Mouse (Mus musculus) brain, embryonic 14.5 days (tissue): ENCODE data around the gene Sdccag8. TPM values are rescaled to one million over a fixed set of nuclear protein-coding genes. Genes with fewer than 3 reads are reported as not detected.

Experiments
- DNase-seq: peaks from one replicate; pipeline ENCODE4 v3.0.0-alpha.2; 2011; ENCODE audit warnings: low read depth
- CTCF ChIP-seq: fragments of 200-500 bp; IDR thresholded peaks from 2 replicates; pipeline ENCODE4 v1.5.1; 2012; ENCODE audit warnings: inconsistent platforms, mild to moderate bottlenecking, moderate library complexity, borderline replicate concordance; ENCODE audit not compliant: insufficient read depth, insufficient read length; ENCODE audit errors: extremely low read depth
- POLR2A ChIP-seq: fragments of 200-500 bp; IDR thresholded peaks from 2 replicates; pipeline ENCODE4 v1.6.1; 2012; ENCODE audit warnings: mild to moderate bottlenecking, inconsistent platforms, borderline replicate concordance; ENCODE audit not compliant: poor library complexity, insufficient read depth, insufficient read length, severe bottlenecking; ENCODE audit errors: extremely low read depth
- polyA plus RNA-seq: library from polyadenylated mRNA; depleted of rRNA; stranded (reverse); fragments of >200 nt; gene quantifications from 2 replicates; pipeline ENCODE4 v1.2.3, GENCODE M21; 2012

The Sdccag8 gene
- polyA plus RNA-seq, 1 experiment, result 11.2 TPM

DNA sequence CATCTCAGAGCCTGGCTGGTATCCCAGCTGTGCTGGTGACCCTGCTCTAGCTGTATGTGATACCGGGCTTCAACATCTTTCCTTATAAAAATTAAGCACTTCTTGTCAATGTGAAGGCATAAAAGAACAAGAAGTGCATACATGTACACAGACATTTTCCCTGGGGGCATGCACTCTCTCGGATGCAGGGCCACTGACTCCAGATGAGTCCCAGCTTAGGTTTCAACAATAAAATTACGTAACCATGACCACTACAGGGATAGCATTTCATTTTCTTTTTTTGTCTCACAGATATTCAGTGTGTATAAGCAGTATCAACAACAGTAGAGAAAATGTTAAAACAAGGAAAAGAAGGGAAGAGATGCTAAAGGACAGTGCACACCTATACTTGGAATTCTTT lies 216.2 kb downstream of the Sdccag8 start:
- DNase-seq, result no peak
- TF ChIP-seq CTCF (no peak), POLR2A (no peak)

DNA sequence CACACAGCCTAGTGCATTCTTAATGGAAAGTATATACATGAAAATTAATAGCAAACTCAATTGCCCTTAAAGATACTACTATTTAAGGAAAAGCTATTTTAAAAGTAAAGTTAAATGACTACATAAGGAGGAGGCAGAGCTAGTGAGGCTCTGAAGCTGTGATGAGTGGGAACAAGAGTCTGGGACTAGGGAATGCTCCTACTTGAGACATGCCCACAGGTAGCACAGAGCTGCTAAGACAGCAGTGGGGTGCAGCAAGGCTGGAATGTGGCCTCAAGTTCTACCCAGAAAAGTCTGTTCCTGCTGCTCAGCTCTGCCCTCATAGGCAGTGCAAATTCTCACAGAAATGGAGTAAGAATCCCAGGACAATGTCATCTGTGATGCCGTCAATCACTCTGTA lies 216.7 kb downstream of the Sdccag8 start:
- no peak for TF ChIP-seq CTCF
- TF ChIP-seq POLR2A, result no peak
- DNase-seq, result no peak

DNA sequence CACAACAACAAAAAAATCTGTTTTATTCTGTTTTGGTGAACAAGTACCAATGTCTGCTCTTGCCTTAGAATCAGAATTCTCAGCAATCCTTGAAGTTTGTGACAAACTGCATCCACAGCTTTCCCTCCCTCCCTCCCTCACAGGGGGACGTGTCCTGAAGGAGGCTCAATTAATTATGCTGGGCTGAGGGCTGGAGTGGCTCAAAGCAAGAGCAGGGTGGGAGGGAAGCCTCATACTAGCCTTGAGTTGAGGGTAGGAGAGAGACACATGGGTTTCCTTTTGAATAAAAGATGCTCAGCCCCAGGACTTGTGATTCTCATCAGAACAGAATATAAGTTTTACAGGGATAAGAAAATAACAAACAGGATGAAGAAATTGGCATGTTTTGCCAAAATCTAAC lies 217.8 kb downstream of the Sdccag8 start:
- TF ChIP-seq CTCF (no peak), POLR2A (no peak)
- DNase-seq, result peak; percentile 51

DNA sequence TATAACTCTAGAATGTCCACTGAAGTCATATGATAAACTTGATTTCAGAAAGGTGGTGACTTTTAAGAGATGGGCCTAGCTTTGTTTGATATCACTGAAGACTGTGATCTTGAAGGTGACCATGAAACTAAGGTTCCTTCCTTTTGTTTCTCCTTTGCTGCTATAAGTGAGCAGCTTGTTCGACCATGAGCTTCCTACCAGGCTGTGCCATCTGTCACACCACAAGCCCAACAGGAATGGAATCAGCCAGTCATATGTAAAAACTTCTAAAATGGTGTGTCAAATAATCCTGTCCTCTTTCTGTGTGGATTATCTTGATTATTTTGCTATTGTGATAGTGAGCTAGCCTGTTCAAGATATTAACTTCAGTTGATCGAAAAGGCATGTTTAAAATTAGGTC lies 221.0 kb downstream of the Sdccag8 start:
- TF ChIP-seq CTCF, result no peak
- TF ChIP-seq POLR2A, result no peak
- DNase-seq, result peak; percentile 70

DNA sequence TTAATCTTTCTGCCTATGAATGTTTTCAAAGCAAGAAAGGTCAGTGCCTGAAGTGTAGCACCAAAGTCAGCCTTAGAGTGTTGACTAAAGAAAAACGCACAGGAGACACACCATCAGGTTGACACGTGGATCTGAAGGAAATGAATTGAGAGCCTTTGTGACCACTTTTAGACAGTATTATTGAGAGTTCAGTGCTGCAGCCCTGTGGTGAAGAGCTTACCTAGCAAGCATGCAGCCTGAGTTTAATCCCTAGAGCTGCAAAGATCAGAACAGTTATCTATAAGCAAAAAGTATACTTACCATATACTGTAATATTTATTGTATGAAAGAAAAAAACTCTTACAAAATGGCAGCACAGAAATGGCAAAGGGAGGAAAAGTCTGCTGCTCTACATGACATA lies 223.9 kb downstream of the Sdccag8 start:
- TF ChIP-seq CTCF (peak; percentile 8; the same call in 1 of the 2 replicates), POLR2A (no peak)
- DNase-seq, result peak; percentile 56

DNA sequence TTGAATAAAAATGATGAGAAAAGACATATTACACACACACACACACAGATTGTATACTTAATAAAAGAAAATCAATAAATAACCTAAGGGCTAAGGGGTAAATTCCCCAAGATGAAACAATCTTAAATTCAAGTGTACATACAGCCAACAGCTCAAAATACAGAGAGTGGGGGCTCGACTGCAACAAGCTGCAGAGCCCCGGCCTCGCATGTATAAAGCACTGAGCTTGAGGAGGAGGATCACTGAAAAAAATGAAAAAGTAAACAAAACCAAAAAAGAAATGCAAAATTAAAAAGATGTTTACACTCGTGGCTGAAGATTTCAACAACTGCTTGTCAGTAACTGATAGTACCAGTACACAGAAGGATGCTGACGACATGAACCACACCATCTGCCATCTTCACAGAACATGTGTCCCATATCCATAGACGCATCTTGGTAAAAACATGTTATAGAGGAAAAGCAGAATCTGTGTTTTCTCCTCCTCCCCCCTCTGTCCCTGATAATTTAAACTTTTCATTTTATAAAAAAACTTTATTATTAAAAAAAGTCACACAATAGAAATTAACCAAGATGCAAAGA lies 224.7 kb downstream of the Sdccag8 start:
- peak; percentile 89 for DNase-seq
- TF ChIP-seq POLR2A, result no peak
- TF ChIP-seq CTCF, result no peak

DNA sequence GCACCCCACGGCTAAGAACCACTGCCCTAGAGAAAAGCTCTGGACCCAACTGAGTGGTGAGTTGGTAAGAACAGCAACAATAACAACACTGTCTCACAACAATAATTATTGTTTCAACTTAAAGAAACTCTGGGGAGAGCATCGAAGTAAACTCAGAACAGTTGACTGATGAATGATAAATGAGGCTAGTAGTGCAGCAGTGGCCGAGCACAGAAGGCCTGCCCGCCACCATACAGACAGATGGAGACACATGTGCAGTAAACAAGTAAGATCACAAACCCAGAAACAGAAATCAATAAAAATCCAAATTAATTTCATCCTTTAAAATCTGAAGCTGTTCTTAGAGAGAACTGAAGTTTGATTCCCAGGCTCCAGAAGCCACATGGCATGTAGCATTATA lies 225.6 kb downstream of the Sdccag8 start:
- no peak for DNase-seq
- TF ChIP-seq CTCF (no peak), POLR2A (no peak)

DNA sequence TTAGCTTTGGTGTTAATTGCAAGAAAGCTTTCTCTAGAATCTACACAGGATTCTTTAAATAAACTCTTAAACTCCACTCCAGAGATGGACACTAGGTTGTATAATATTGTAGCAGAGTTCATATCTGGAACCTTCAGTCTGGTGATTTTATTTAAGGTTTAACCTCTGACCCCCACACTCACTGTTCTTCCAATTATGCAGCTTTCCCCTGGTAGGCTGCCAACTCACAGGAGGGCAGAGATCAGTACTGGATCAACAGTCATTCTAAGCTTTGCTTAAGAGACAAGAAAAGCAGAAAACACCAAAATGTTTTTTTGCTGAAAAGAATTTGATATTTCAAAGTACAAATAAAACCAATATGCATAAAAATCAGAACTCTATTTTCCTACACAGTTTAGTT lies 231.4 kb downstream of the Sdccag8 start:
- no peak for TF ChIP-seq POLR2A
- TF ChIP-seq CTCF, result no peak
- no peak for DNase-seq

DNA sequence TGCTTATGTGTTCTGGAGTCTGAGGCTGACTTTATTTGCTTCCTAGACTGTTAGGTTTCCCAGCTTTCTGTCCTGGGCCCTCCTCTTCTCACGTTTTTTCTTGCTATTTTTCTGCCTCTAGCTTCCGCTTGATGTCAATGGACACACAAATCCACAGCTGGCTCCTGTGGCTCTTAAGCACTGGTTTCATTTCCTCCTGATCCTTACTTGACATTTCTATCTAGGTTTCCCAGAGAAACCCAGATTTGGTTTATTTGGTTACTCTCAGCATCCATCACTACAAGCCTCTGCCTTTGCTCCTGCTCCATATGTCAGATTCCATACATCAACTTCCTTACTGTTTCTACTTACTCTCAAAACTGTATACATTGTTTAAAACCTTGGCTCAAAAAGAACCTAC lies 232.5 kb downstream of the Sdccag8 start:
- TF ChIP-seq CTCF, result no peak
- no peak for TF ChIP-seq POLR2A

DNA sequence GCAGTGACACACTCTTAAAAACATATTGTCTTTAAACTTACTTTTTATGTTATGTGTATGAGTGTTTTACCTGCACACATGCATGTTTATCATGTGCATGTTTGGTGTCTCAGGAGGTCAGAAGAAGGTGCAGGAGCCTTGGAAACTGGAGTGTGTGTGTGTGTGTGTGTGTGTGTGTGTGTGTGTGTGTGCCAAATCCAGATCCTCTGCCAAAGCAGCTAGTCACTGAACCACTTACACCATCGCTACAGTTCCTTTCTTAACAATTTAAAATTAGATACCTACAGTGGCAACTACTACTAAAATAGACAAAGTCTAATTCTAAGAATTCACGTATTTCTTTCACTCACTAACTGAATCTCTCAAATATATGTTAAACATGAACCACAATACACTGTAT lies 234.3 kb downstream of the Sdccag8 start:
- no peak for DNase-seq
- TF ChIP-seq CTCF (no peak), POLR2A (no peak)

More for the DNA sequence above, 232.5 kb downstream of the Sdccag8 start:
- DNase-seq, result no peak

DNA sequence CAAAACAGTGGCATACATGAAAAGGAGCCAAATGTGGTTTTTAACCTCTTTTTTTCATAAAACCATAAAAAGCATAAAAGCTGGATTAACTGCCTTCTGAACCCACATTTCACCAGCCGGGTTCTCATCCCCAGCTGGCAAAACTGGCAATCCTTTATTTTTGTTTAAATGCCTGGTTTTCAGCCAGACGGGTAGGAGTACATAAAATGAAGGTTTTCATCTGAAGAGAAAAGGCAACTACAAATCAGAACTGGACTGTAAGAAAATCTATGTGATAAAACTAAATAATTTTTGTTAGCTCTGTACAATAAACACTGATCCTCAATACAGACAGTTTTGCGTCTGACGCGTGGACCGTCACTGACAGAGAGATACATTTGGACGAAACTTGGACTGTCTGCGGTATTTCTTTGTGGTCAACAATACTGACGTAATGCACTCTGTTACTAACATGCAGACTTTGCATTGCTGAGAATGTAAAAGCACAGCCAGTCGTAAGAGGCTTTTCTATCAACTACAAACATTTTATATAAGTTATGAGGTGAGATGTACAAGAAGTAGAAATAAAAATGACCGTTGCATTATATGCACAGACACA lies 237.0 kb downstream of the Sdccag8 start:
- TF ChIP-seq CTCF, result no peak
- TF ChIP-seq POLR2A, result no peak

DNA sequence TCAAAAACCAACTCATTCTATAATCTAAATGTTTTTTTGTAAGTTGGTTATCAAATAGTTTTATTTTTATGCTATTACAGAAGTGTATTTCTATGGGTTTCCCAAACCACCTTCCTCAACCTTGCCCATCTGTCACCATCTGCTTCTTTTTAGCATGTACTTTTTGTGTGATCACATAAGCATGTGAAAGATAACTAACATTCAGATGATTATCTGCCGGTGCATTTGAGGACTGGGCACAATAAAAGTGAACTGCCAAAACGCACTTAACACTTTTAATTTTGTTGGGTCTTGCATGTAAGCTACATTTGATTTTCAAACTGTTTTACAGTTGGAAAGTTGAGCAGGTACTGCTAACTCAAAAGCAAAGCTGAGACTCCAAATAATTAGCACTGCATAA lies 240.4 kb downstream of the Sdccag8 start:
- DNase-seq, result peak; percentile 87
- no peak for TF ChIP-seq CTCF
- no peak for TF ChIP-seq POLR2A

More for the DNA sequence above, 237.0 kb downstream of the Sdccag8 start:
- DNase-seq, result peak; percentile 74
